Mouse (Mus musculus): Measurements from ENCODE around the gene Zfyve26.
"Not testable (repeated sequence)": the region's sequence is repeated elsewhere in the genome, so short reads cannot be mapped to it uniquely, and the experiment has no call there.

Zfyve26 gene

GRCm38 (mm10) chr12:79261035-79261434 is 35.1 kb downstream of the Zfyve26 start:
- peak; percentile 30 to 52 for DNase-seq (ENCODE audit: low spot score in 2 of 2)

- DNase-seq (ENCODE audit: low spot score in 2 of 2) = no peak
Observed at GRCm38 (mm10) chr12:79260154-79260553, 36.0 kb downstream of the Zfyve26 start.

GRCm38 (mm10) chr12:79254975-79255374 is 41.1 kb downstream of the Zfyve26 start:
- DNase-seq (ENCODE audit: low spot score in 2 of 2) = no peak

GRCm38 (mm10) chr12:79253294-79254053 is 42.6 kb downstream of the Zfyve26 start:
- no peak for DNase-seq (ENCODE audit: low spot score in 2 of 2)

GRCm38 (mm10) chr12:79248110-79248509 is 48.0 kb downstream of the Zfyve26 start:
- DNase-seq (ENCODE audit: low spot score in 2 of 2) = no peak

- no peak for DNase-seq (ENCODE audit: low spot score in 2 of 2)
Observed at GRCm38 (mm10) chr12:79242921-79243320, 53.2 kb downstream of the Zfyve26 start.

GRCm38 (mm10) chr12:79241985-79242384 is 54.1 kb downstream of the Zfyve26 start:
- DNase-seq (ENCODE audit: low spot score in 2 of 2) = no peak

GRCm38 (mm10) chr12:79235485-79236080 is 60.5 kb downstream of the Zfyve26 start:
- DNase-seq (ENCODE audit: low spot score in 2 of 2) = no peak

GRCm38 (mm10) chr12:79217511-79217910 is 78.6 kb downstream of the Zfyve26 start:
- DNase-seq (ENCODE audit: low spot score in 2 of 2) = no peak

GRCm38 (mm10) chr12:79211447-79211846 is 84.7 kb downstream of the Zfyve26 start:
- no peak for DNase-seq (ENCODE audit: low spot score in 2 of 2)

GRCm38 (mm10) chr12:79208703-79209464 is 87.2 kb downstream of the Zfyve26 start, which contains the start of gene Rdh12:
Rdh12 (plus strand) TSS chr12:79208914.
- peak; percentile 38 to 52 for DNase-seq (ENCODE audit: low spot score in 2 of 2)

GRCm38 (mm10) chr12:79201882-79202281 is 94.2 kb downstream of the Zfyve26 start:
- DNase-seq (ENCODE audit: low spot score in 2 of 2) = no peak

GRCm38 (mm10) chr12:79197105-79197504 is 99.0 kb downstream of the Zfyve26 start:
- no peak for DNase-seq (ENCODE audit: low spot score in 2 of 2)

- DNase-seq (ENCODE audit: low spot score in 2 of 2) = peak; percentile 49 to 66
Observed at GRCm38 (mm10) chr12:79193441-79193840, 102.7 kb downstream of the Zfyve26 start.

- DNase-seq (ENCODE audit: low spot score in 2 of 2) = no peak
Observed at GRCm38 (mm10) chr12:79192193-79192592, 103.9 kb downstream of the Zfyve26 start, which contains the start of gene Rdh11. Rdh11 (minus strand) TSS chr12:79192293.

GRCm38 (mm10) chr12:79191701-79192100 is 104.4 kb downstream of the Zfyve26 start:
- peak; percentile 67 to 77 for DNase-seq (ENCODE audit: low spot score in 2 of 2)

GRCm38 (mm10) chr12:79190931-79191673 is 105.0 kb downstream of the Zfyve26 start:
- peak; percentile 53 to 80 for DNase-seq (ENCODE audit: low spot score in 2 of 2)

- not testable (repeated sequence) for DNase-seq (ENCODE audit: low spot score in 2 of 2)
Observed at GRCm38 (mm10) chr12:79185160-79185559, 110.9 kb downstream of the Zfyve26 start.
